Mouse (Mus musculus): ENCODE results near the gene Atxn7. TPM values are rescaled to one million over a fixed set of nuclear protein-coding genes. Genes with fewer than 3 reads are reported as not detected.

Gene Atxn7
- total RNA-seq, 2 experiments from 2014 or later, result 32.0 to 35.2 TPM

DNA sequence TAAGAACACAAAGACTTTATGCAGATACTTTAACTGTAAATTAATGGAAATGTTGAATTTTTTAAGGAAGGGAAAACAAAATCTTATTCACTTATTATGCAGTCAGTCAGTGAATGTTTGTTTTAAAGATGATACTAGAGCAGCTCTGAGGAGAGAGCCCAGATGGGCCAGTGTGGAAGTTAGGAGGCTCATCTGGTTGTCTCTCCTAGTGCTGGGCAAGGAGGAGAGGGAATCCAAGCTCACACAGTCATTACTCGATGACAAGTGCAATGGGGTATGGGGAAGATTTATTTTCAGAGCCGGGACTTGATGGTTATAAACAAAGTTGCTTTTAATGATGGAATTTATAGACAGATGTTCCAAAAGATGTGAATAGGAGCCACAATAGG, 143.7 kb downstream of the Atxn7 start:
- no peak for DNase-seq (ENCODE audit: low spot score in 2 of 2)

DNA sequence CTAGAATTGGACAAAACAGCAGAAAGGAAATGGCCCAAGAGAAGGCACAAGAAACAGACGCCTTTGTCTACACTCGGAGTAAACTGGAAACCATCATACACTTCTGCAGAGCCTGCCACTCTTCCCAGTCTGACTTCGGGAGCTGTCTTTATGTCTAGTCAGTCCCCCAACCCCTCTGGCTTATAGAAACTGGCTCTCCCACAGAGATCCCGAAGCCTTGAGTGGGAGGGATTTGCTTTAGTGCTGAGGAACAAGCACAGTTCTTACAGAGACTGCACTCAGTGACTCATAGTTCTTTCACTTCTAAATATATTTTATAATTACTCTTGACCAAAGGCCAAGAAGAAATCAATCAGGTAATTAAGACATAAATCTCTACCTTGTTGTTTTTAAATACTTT, 149.5 kb downstream of the Atxn7 start:
- no peak for DNase-seq (ENCODE audit: low spot score in 2 of 2)

DNA sequence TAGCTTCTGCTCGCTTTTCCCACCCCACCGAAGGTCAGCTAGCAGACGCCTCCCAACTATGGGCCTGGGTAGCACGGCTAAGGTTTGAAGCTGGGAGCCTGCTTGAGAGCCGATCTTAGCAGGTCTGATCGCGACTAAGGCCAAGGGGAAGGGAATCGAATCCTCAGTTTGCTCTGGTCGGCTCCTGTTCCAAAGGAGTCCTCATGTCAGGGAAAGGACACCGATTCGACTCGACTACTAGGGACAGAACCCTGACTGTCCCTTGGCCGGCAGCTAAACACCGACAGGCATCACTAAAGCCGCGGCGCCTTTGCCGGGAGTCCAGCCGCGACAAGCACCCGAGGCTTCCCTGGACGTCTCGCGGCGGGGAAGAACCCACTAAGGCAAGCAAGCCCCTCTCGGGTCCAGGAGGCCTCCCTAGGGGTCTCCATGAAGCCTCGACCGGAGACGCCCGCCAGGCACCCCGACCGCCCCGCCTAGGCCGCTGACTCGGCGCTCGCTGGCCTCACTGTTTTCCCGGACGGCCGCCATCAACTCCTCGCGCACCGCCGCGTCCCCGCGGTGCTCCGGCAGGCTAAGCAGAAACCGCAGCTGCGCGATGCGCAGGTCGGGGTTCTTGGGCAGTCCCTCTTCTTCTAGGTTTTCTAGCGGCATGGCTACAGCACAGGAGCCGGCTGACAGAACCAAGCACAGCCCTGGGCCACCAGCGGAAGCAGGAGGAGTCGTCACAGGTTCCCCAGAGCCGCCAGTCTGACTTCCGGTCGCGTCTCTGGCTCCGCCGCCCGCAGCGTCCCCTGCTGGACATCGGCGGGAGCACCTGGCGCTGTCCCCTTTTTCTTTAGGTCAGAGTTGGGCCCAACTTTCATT, 159.2 kb downstream of the Atxn7 start, which contains the start of gene Psmd6:
TSS of gene Psmd6 (minus strand) at position 755 of the 867 bp plus-strand sequence.
- DNase-seq (ENCODE audit: low spot score in 2 of 2), result peak; percentile 85 to 90

Other genes with a start within 250 kb of the Atxn7 start
- gene Gm281, start 47.0 kb upstream of the Atxn7 start, total RNA-seq (2021), result not detected
- gene Thoc7, start 412 bp downstream of the Atxn7 start, total RNA-seq (2021), result 100 to 1,000 TPM; 137 to 141 TPM
- gene Psmd6, start 159.5 kb downstream of the Atxn7 start, total RNA-seq (2021), result 100 to 1,000 TPM; 153 to 159 TPM
- gene Olfr720, start 225.4 kb downstream of the Atxn7 start, total RNA-seq (2021), result not detected

All from adrenal gland, postnatal 4 days (tissue).